Mouse (Mus musculus) right cerebral cortex, postnatal 25 days (tissue): ENCODE data around the gene Taf4.

Source experiments
- DNase-seq: peaks from one replicate; pipeline ENCODE4 v3.0.0; 2022

The Taf4 gene

DNA sequence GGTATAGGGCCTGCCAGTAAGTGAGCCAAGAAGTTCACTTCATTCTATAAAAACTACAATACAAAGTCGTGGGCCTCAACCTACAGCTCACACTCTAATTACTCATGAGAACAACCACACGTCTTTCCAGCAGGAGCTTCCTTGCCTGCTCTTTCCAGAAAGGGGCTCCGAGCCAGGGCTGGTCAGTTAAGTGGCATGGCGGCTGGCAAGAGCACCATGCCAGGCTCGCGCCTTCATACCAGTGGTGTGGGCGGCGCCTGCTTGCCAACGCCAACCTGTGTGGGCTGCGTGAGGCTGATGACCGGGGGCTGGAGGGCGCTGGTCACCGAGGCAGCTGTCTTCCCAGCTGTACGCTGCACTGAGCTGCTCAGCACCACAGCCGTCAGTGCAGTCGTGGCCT lies 44.7 kb downstream of the Taf4 start:
- no peak for DNase-seq

DNA sequence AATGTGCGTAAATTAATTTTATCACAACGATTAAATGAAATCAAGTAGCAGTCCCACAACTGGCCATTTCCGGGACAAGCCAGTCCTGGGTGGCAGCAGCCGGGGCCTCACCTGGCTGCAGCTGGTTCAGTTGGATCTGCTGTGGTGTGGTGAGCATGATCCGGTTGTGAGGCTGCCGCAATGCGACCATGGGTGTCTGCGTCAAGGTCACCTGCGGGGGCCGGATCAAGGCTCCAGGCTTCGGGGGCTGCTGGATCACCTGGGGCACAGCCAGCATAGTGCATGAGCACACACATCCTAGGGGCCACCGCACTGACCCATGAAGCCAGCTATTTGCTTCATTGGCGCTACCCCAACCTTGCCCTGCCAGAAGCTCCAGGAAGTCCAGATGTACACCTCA lies 47.3 kb downstream of the Taf4 start:
- DNase-seq = no peak

DNA sequence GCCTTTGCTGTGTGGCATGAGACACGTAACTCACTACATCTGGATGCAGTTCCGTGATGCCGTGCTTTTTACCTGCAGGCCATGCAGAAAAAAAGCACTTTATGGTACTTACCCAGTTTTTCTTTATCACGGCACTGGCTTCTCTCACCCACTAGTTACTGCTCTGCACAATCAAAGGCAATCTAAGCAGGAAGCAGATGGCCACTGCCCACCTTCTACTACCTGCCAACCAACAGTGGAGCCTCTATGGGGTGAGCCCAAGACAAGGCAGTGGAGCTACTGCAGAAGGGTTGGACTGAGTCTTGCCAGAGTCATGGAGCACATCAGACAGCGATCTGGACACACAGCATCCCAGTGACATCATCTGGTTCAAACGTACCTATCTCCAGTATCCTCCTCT lies 52.4 kb downstream of the Taf4 start:
- DNase-seq = no peak

DNA sequence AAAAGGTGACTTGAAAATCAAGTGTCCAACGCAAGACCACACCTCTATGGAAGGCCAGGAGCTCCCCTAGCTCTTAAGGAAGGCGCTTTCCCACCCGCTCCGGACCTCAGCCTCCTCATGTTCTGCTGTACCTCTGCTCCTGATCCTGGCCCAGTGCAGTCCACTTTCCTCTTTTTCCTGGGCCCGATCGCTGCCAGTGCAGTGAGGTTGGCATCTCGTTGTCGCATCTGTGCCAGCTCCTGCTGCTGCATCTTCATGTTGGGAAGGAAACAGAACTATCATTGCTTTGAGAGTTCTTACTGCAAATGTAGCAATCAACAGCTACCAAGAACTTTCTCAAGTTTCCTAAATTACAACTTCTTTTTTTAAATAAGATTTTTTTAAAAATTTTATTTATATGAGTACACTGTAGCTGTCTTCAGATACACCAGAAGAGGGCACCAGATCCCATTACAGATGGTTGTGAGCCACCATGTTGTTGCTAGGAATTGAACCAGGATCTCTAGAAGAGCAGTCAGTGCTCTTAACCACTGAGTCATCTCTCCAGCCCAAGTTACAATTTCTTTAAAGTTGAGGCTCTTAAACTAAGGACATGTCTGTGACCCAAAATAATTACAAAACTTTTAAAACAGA lies 55.3 kb downstream of the Taf4 start:
- no peak for DNase-seq

DNA sequence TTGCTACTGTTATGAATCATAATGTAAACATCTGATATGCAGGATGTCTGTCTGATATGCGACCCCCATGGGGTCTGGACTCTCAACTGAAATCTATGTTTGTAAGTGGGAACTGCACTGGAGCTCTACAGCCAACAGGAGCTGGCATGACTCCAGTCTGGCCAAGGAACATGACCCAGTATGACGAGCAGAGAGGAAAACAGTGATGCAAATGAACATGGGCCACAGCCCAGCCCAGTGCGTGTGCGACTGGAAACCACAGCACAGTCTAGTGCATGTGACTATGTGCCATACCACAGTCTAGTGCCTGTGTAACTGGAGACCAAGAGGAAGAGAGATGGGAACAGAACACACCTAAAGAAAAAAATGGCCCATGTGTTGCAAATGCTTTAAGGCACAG lies 56.4 kb downstream of the Taf4 start:
- DNase-seq = no peak

DNA sequence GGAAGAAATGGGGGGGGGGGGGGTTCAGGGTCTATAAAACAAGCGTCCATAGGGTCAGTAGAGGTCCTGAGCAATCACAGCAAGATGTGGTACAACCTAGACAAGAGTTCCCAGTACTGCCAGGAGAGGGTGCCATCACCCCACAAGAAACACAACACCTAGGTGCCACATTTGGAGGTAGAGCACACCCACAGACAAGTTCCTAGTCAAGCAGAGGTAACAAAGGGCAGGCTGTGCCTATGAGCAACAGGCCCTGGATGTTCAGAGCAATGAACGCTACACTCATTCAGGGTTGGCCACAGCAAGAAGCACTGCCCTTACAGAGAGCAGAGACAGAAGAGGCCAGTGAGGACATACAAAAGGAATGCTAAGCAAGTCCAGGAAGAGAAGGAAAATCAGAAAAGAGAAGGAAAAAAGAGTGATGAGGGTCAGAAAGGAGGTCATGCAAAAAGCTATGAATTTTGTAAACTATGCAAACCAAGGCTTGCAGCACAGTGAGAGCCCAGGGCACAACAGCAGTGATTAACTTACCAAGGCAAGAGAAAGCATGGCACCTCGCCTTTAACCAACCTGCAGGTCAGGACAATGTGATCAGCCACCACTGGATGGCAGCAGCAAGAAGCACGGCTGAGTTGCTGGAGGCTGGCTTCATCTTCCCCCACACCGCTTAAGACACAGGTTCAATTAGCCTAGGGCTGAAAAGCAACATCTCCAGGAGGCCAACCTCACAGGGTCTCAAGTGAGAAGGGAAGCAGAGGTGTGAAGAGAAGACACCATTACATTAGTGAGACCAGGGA lies 59.4 kb downstream of the Taf4 start:
- DNase-seq = peak; percentile 49

DNA sequence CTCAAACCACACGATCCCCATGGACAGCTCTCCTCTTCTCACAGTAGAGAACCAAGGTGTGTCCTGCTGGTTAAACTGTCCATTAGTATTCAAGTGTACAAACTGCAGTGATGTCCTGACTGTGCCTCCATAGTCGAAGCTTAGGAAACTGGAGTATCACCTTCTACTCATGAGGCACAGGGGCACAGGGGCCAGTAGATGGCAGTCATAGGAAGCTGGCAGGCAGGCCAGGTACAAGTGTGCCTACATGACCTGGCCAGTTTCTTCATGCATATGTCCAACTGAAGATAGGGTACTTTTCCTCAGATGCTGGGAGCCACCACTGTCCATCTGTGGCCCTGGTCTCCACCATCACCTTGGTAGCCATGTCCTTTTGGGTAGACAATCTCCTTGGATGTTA lies 62.2 kb downstream of the Taf4 start:
- DNase-seq = no peak

DNA sequence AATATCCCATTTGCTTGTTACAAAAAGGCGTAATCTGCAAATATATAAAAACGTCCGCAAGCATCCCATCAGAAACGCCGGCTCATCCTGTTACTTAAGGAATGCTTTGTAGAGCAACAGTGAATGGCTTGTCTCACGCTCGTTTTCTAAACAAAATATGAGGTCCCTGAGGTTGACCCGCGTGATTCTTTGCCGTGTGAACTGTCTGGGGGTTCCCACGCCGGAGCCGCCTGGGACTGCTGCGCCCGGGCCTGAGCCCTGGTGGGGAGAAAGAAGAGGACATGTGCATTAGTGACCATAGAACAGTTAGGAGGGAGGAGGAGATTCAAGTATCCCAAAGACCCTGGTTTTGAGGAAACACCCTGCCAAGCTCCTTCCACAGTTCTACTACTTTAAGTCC lies 63.1 kb downstream of the Taf4 start:
- DNase-seq = no peak

DNA sequence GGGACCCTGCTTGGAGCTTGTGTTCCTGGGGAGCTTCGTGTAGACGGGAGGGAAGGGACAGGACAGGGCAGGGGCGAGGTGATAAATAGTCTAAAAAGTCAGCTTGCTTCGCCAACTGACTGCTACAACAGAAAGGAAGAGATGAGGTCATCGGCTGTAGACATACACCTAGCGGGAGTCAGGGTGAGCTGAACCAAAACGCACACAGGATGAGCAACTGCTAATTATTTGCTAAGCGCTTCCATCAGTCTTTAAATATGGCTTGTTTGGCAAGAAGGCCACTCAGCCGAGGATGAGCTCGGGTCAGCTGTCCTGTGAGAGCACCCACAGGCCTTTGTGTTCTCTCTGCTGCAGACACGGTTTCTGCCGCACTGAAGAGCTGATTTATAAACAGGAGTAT lies 63.5 kb downstream of the Taf4 start:
- DNase-seq = no peak

DNA sequence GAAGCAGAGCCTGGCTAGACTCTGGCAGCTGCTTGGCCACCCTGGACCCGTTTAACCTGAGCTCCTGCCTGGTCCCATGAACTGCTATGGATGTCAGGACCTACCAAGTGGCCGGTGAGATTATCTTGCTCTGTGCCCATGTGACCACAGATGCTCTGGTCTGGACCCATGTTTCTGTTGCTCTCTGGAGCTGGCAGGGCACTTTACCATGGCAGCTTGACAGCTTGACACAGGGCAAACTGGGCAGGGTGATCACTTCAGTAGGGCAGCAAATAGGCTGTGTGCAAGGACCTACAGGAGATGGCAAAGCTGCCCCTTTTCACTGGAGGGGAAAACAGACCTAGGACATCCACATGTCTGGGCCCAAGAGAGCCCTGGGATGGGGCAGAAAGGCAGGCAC lies 79.5 kb downstream of the Taf4 start:
- DNase-seq = no peak

DNA sequence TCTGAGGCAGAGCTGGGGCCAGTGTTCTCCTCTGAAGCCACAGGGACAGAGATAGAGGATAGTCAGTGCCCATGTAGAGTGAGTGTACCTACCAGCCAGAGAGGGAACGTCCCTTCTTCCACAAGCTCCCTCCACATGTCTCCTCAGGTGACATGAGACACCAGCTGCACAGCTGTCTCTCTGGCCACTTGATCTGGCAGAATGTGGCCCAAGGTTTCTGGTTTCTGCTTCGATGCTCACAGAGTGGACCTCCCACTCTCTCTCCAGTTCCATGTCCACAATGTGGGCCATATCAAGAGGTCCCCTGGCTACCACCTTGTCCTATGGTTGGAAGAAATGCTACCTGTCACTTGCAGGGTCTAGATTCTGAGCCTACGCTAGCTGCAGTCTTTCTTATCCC lies 85.4 kb downstream of the Taf4 start:
- DNase-seq = no peak

DNA sequence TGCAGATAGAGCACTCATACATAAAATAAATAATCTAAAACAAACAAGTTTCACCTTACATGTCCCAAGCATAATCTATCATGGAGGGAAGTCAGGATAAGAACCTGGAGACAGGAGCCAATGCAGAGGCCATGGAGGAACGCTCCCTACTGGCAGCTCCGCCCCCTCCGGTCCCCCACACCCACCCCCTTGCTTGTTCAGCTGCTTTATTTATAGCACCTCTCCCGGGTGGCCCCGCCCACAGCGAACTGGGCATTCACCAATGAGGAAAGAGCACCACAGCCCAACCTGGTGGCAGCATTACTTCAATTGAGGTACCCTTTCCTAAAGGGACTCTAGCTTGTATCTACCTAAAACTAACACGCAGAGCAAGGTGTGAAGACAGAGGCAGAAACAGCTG lies 91.9 kb downstream of the Taf4 start:
- DNase-seq = no peak

DNA sequence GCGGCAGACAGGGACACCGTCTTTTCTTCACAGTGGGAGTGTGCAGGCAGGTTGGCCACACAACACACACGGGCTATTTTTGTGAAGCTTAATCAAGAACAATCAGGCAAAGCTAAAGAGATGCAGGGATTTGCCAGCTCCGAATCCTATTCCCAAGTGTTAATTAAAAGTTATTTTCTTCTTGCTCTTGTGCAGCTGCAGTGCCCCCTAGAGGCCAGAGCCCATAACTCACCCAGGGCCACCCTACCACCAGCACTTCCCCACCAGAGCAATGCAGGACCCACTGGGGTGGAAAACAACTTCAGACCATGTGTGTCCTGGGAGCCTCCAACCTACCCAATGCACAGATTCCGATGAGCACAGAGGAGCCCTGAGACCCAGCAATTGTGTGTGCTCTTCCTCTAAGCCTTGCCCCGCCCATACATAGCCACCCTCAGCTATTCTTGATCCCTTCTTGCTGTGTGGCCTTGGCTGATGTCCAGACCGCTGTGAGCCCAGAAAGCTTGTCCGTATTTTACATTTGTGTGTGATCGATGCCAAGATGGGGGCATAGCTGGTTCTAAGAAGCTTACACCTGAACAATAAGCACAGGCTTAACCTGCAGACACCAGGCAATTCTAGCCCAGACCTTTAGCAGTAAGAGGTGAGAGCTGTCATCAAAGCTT lies 98.8 kb downstream of the Taf4 start:
- peak; percentile 38 for DNase-seq

DNA sequence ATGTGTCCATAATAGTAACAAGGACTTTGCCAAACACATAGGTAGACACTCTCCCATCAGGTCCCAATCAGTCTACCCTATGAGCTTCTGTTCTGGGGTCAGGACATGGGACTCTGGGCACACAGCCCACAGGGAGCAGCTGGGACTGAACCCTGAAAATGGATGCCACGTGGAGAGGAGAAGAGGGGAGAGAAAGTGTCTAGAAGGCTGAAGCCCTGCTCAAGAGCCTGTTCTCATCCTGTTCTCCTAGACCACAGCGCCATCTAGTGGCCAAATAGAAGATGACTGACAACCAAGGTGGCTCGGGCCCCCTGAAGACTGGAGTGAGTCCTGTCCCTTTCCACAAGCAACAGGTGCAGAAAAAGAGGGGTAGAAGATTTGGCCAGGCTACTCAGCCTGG lies 101.3 kb downstream of the Taf4 start:
- DNase-seq = peak; percentile 64

DNA sequence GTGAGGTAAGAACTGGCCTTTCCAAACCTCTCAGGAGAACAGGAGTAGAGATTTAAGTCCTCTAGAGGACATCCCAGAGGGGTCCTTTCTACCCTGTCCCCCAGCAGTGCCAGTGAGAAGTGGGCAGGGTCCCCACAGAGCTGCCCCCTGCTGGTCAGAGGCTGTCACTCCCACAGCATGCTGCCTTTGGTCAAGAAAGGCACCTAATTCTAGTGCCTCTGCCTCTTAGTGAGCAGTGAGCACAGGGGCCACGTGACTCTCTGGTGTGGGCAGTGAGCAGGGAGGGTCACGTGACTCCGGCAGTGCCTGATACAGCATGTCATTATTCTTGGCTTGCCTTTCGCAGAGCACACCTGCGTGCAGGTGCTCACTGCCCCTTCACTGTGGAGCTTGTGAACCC lies 103.1 kb downstream of the Taf4 start:
- no peak for DNase-seq

DNA sequence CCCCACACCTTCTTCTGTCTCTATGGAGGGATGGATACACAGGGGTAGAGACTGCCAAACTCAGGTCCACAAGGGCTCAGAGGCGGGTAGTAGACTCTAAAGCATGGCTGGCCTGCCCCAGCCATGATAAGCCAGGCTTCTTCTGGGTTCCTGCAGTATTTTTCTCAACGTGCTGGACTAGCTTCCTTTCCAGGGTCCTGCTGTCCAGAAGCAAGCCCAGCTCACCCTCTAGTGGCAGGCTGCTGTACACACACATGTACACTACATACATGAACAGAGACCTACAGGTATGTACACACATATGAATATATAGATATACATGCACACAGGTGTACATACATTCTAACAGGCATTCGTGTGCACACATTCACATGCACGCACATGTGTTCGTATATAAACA lies 103.7 kb downstream of the Taf4 start:
- no peak for DNase-seq

DNA sequence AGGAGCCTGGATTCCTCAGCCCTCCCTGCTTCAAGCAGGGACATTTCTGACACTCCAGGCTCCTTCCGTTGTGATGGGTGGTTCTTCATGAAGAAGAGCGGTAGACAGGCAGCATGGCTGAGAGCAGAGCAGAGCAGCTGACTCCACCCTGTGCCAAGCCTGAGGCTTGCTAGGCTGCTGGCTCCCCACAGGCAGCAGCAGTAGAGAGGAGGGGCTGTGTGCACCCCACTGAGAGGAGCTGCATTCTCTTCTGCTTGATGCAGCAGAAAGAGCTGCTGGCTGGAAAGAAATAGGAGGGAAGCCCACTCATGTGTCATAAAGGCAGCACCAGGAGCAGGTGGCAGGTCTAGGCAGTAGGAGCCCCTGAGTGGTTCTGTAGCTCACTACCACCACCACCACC lies 106.6 kb downstream of the Taf4 start:
- no peak for DNase-seq

DNA sequence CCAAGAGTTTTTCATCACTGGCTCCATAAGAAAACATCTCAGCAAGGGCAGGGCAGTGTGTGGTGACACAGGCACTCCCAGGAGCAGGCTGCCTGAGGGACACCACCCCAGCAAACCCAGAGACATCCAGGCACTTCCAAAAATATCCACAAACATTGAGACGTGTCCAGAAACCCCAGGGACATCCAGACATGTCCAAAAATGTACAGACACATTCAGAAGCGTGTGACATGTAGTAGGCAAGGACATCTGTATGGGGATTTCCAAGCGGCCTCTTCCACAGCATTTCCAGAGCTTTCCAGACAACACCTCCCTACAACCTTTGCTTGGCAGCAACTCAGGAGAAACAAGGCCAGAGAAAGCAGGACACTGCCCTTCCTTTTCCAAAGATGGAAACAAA lies 108.8 kb downstream of the Taf4 start:
- DNase-seq = no peak

DNA sequence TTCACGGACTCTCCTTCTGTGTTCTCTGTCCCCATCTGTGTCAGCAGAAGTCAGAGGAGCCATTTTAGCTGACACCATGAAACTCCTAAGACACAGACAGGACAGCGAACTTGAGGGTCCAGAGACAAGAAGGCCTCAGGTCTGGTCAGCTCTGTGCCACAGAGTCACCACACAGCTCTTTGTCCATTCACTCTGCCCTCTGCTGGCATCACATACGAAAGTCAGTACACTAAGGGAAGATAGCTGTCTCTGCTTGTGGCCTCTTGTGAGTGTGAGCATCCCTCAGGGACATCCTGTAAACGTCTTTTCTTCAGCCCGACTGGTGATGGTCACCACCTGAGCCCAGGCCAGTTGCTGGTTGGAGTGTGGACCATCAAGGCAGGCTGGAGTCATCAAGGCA lies 111.3 kb downstream of the Taf4 start:
- DNase-seq = no peak

DNA sequence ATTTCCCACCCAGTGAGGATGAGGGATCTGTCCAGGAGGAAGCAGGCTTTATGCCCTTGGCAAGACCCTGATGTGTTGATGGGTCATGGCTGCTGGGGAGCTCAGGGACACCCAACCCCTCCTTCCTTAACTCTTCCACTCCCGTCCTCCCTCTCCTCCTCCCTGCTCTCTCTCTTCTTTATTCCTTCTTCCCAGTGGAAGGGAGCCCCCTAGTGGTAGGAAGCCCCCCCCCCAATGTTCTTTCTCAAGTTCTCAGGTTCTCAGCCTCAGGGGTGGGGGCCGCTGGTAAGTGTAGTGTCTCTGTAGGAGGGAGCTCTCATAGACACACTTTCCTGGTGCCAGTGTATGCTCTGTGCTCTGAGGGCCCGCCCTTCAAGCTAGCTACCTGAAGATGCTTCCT lies 113.2 kb downstream of the Taf4 start:
- DNase-seq = no peak

DNA sequence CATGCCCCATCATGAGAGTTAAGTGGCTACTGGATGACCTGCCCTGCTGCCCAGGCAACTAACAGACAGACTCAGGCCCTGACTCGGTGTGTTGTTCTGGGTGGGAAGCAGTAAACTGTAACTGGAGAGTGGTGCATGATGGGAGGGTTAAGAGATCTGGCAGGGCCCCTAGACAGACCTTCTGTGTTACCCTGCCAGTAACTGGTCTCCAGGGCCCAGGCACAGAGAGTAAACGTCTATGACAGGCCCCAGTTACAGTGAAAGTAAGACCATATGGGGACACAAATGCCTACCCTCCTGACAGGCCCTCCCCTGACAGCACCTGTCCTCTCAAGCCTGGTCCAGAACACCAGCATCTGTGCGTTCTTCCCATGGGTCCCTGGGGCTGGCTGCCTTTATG lies 113.8 kb downstream of the Taf4 start:
- DNase-seq = no peak
